Mouse (Mus musculus) cerebellum, postnatal 14 days (tissue): ENCODE measurements around the gene Gramd4.

Source experiments
- DNase-seq, 2 experiments: peaks; one replicate each; pipeline ENCODE4 v3.0.0; 2021; ENCODE audit warnings: mixed read lengths in 2 of 2

The Gramd4 gene

GRCm38 (mm10) chr15:86057413-86057812 is at the start of gene Gramd4:
Gene Gramd4 (plus strand): TSS chr15:86057695.
- peak; percentile 72 to 83 for DNase-seq

GRCm38 (mm10) chr15:86013130-86013529 is 44.4 kb upstream of the Gramd4 start:
- no peak for DNase-seq

GRCm38 (mm10) chr15:86013656-86014055 is 43.8 kb upstream of the Gramd4 start:
- DNase-seq: no peak

GRCm38 (mm10) chr15:86015026-86015425 is 42.5 kb upstream of the Gramd4 start:
- DNase-seq: no peak

GRCm38 (mm10) chr15:86015860-86016541 is 41.5 kb upstream of the Gramd4 start:
- no peak for DNase-seq

GRCm38 (mm10) chr15:86017336-86017735 is 40.2 kb upstream of the Gramd4 start:
- no peak for DNase-seq

- DNase-seq: no peak
Measured at GRCm38 (mm10) chr15:86018753-86019512, 38.6 kb upstream of the Gramd4 start.

- no peak for DNase-seq
Measured at GRCm38 (mm10) chr15:86020008-86020407, 37.5 kb upstream of the Gramd4 start.

GRCm38 (mm10) chr15:86021301-86021700 is 36.2 kb upstream of the Gramd4 start:
- DNase-seq: no peak

GRCm38 (mm10) chr15:86021971-86022370 is 35.5 kb upstream of the Gramd4 start:
- no peak for DNase-seq

- no peak for DNase-seq
Measured at GRCm38 (mm10) chr15:86027871-86028270, 29.6 kb upstream of the Gramd4 start.

- DNase-seq: no peak
Measured at GRCm38 (mm10) chr15:86029981-86030380, 27.5 kb upstream of the Gramd4 start.

GRCm38 (mm10) chr15:86032811-86033190 is 24.7 kb upstream of the Gramd4 start:
- peak; percentile 61 to 80 for DNase-seq

GRCm38 (mm10) chr15:86033191-86033841 is 24.2 kb upstream of the Gramd4 start, which contains the start of gene Celsr1:
Gene Celsr1 (minus strand): TSS chr15:86033777.
- DNase-seq: peak; percentile 36 to 52

GRCm38 (mm10) chr15:86034021-86034523 is 23.4 kb upstream of the Gramd4 start:
- peak; percentile 31 to 40 for DNase-seq

- DNase-seq: no peak
Measured at GRCm38 (mm10) chr15:86034781-86035360, 22.6 kb upstream of the Gramd4 start.

GRCm38 (mm10) chr15:86035913-86036312 is 21.6 kb upstream of the Gramd4 start:
- no peak for DNase-seq

GRCm38 (mm10) chr15:86038802-86039201 is 18.7 kb upstream of the Gramd4 start:
- peak; percentile 87 to 88 for DNase-seq

- no peak for DNase-seq
Measured at GRCm38 (mm10) chr15:86041421-86041820, 16.1 kb upstream of the Gramd4 start.

- no peak for DNase-seq
Measured at GRCm38 (mm10) chr15:86042364-86042763, 15.1 kb upstream of the Gramd4 start.

- DNase-seq: peak; percentile 63 to 79
Measured at GRCm38 (mm10) chr15:86049510-86049909, 8.0 kb upstream of the Gramd4 start.

GRCm38 (mm10) chr15:86050170-86050743 is 7.2 kb upstream of the Gramd4 start:
- DNase-seq: peak; percentile 88 to 91

- no peak for DNase-seq
Measured at GRCm38 (mm10) chr15:86051152-86051551, 6.3 kb upstream of the Gramd4 start.
